7 mouse cellular contexts compared by ENCODE assay signal in genomic region chr3:89058783-89059182, GRCm38 (mm10). TPM values are rescaled to one million over a fixed set of nuclear protein-coding genes. Genes with fewer than 3 reads are reported as not detected.
A peak's percentile ranks its signal among the peaks of the same experiment; 100 is the strongest.
DNase-seq lines count a peak whose midpoint lies in the region; ATAC-seq and TF ChIP-seq lines count a peak whose summit lies in the region.

No protein-coding gene starts in this region.

- peak; percentile 38 for DNase-seq in kidney, adult 2 months
- DNase-seq in CH12.LX (ENCODE audit: extremely low read depth): peak; percentile 52
- peak; percentile 36 for DNase-seq in MN1 (ENCODE audit: low spot score)
- peak; percentile 21 to 41 for DNase-seq in cerebellum, postnatal 36 days
- peak; percentile 15 for DNase-seq in lung, adult 2 months

- no peaks in the 10 kb centered on the region for H3K79me2 ChIP-seq in CH12.LX (replicated peaks; ENCODE audit: control insufficient read depth, extremely low read depth, insufficient read depth, poor library complexity, severe bottlenecking)

- H3K4me1 ChIP-seq in kidney, adult 2 months (ENCODE audit: control insufficient read depth, insufficient read depth, low read length): no peaks in the 10 kb centered on the region
- H3K4me1 ChIP-seq in kidney, embryonic 15.5 days: no peaks in the 10 kb centered on the region
- no peaks in the 10 kb centered on the region for H3K4me1 ChIP-seq in CH12.LX (ENCODE audit: control insufficient read depth in 1 of 2, insufficient read depth in 2 of 2)
- no peaks in the 10 kb centered on the region for H3K4me1 ChIP-seq in lung, adult 2 months (ENCODE audit: control insufficient read depth, insufficient read depth, low read length)

- H3K4me3 ChIP-seq in kidney, adult 2 months (ENCODE audit: insufficient read depth, low read depth, low read length): no peak overlapping the region
- H3K4me3 ChIP-seq in kidney, embryonic 15.5 days (replicated peaks): no peak overlapping the region
- H3K4me3 ChIP-seq in CH12.LX (replicated peaks in 1 of 3; ENCODE audit: low read depth in 2 of 3, low read length in 2 of 3, poor library complexity in 1 of 3): no peak overlapping the region
- H3K4me3 ChIP-seq in lung, adult 2 months (replicated peaks; ENCODE audit: extremely low read depth, low read depth, low read length): no peak overlapping the region

- no peak overlapping the region for H3K27ac ChIP-seq in kidney, adult 2 months (ENCODE audit: insufficient read depth, low read depth, low read length)
- no peak overlapping the region for H3K27ac ChIP-seq in kidney, embryonic 15.5 days
- no peak overlapping the region for H3K27ac ChIP-seq in CH12.LX (ENCODE audit: insufficient read depth, low read depth)

- TF ChIP-seq POLR2A in kidney, adult 2 months (IDR thresholded peaks at IDR 0.05; ENCODE audit: low read depth, low read length): no peak
- no peak for TF ChIP-seq POLR2A in CH12.LX (IDR thresholded peaks at IDR 0.05; ENCODE audit: low read depth, low read length)
- TF ChIP-seq POLR2A in lung, adult 2 months (IDR thresholded peaks at IDR 0.05; ENCODE audit: borderline replicate concordance, extremely low read depth, low read depth, low read length): no peak

- in situ Hi-C loops in CH12.LX (cut with MboI; ENCODE audit: low pct_ligation_motif_present, low pct_unique_long_range_greater_than_20kb, low sequenced_read_pairs): no loop called here

- no peak overlapping the region for H3K9ac ChIP-seq in kidney, embryonic 15.5 days
- H3K9ac ChIP-seq in CH12.LX (ENCODE audit: insufficient read depth, low read depth): no peak overlapping the region

- H3K36me3 ChIP-seq in kidney, adult 2 months (ENCODE audit: control insufficient read depth, insufficient read depth, low read length): peaks cover 2% of the 10 kb centered on the region
- H3K36me3 ChIP-seq in kidney, embryonic 15.5 days: peaks cover 99% of the 10 kb centered on the region
- H3K36me3 ChIP-seq in CH12.LX (replicated peaks in 1 of 2; ENCODE audit: control insufficient read depth in 1 of 2, insufficient read depth in 1 of 2, low read length in 1 of 2): peaks cover 48 to 89% of the 10 kb centered on the region in 2 experiments

- H3K4me2 ChIP-seq in kidney, embryonic 15.5 days: no peak overlapping the region
- no peak overlapping the region for H3K4me2 ChIP-seq in CH12.LX (ENCODE audit: insufficient read depth, low read depth, poor library complexity, severe bottlenecking)

- H3K27me3 ChIP-seq in kidney, adult 2 months (replicated peaks; ENCODE audit: control insufficient read depth, insufficient read depth, low read length): no peaks in the 10 kb centered on the region
- no peaks in the 10 kb centered on the region for H3K27me3 ChIP-seq in kidney, embryonic 15.5 days
- no peaks in the 10 kb centered on the region for H3K27me3 ChIP-seq in CH12.LX (replicated peaks)

- TF ChIP-seq RAD21 in CH12.LX (IDR thresholded peaks at IDR 0.05; ENCODE audit: low read depth, low read length): peak; percentile 66

- dilution Hi-C loops in CH12.LX (cut with MboI; ENCODE audit: extremely low pct_ligation_motif_present, extremely low pct_unique_long_range_greater_than_20kb, low sequenced_read_pairs): no loop called here

- 87% methylated on average over 3 of the region's 3 CpGs for WGBS in kidney, adult 2 months
- WGBS in kidney, embryonic 15.5 days: 86% methylated on average over 3 of the region's 3 CpGs
- WGBS in lung, adult 2 months: 85% methylated on average over 3 of the region's 3 CpGs

- TF ChIP-seq CTCF in kidney, adult 2 months (conservative IDR thresholded peaks at IDR 0.05; ENCODE audit: insufficient read depth, insufficient read length, low read depth, low read length): peak; percentile 62
- peak; percentile 53 to 74 for TF ChIP-seq CTCF in CH12.LX (conservative IDR thresholded peaks at IDR 0.05 in 1 of 2, IDR thresholded peaks at IDR 0.05 in 1 of 2; ENCODE audit: low read depth in 2 of 2, low read length in 2 of 2)
- peak; percentile 65 for TF ChIP-seq CTCF in lung, adult 2 months (IDR thresholded peaks at IDR 0.05; ENCODE audit: insufficient read depth, low read length)

- ATAC-seq in kidney, embryonic 15.5 days (replicated peaks; ENCODE audit: low FRiP score): no peak
- ATAC-seq in megakaryocyte, adult 5-6 weeks (ENCODE audit: poor library complexity, severe bottlenecking): no peak

- TF ChIP-seq EP300 in CH12.LX (IDR thresholded peaks at IDR 0.05; ENCODE audit: low read length): no peak

- no peaks in the 10 kb centered on the region for H3K9me3 ChIP-seq in kidney, embryonic 15.5 days (replicated peaks)
- H3K9me3 ChIP-seq in CH12.LX (replicated peaks; ENCODE audit: low read length): no peaks in the 10 kb centered on the region

TF ChIP-seq in CH12.LX, 34 proteins besides CTCF, POLR2A, EP300 and RAD21:
- no peak for TF ChIP-seq RCOR1 (conservative IDR thresholded peaks at IDR 0.05; ENCODE audit: low read depth, low read length)
- no peak for TF ChIP-seq IRF4 (IDR thresholded peaks at IDR 0.05; ENCODE audit: low read depth, low read length)
- TF ChIP-seq SMC3 (IDR thresholded peaks at IDR 0.05; ENCODE audit: low read depth, low read length): peak; percentile 34
- TF ChIP-seq MAZ (IDR thresholded peaks at IDR 0.05; ENCODE audit: low read depth, low read length): no peak

RNA-seq across cellular contexts. Expression of gene Rusc1, which starts 34.3 kb away (rescaled TPM):
- 33.6 and 34.5 TPM in 2 replicates for polyA plus RNA-seq in kidney, adult 2 months (2012; rRNA removed)
- polyA plus RNA-seq in kidney, embryonic 15.5 days (2015; fragmentation: Nextera tagmentation; extraction: Ambion mirVana): 19.3 and 19.7 TPM in 2 replicates
- total RNA-seq in CH12.LX (2012; rRNA removed) (25.1 and 30.1 TPM in 2 replicates), CH12.LX (2014; rRNA removed) (17.7 and 19.7 TPM in 2 replicates)
- polyA plus RNA-seq in CH12.LX (2012; ENCODE audit: insufficient read length, low read depth): 16.7 and 19.4 TPM in 2 replicates
- 56.3 and 61.3 TPM in 2 replicates for polyA plus RNA-seq in lung, adult 2 months (2012; rRNA removed)
- 11.6 and 13.7 TPM in 2 replicates for total RNA-seq in megakaryocyte, adult 5-6 weeks (2015)
- total RNA-seq in megakaryocyte, adult 5-6 weeks (2017): 11.3 and 11.8 TPM in 2 replicates

RNA-seq across cellular contexts. Expression of gene Gm43738, which starts 42.1 kb away (rescaled TPM):
- not detected in 2 replicates for polyA plus RNA-seq in kidney, adult 2 months (2012; rRNA removed)
- polyA plus RNA-seq in kidney, embryonic 15.5 days (2015; fragmentation: Nextera tagmentation; extraction: Ambion mirVana): not detected in 2 replicates
- total RNA-seq in CH12.LX (2012; rRNA removed) (0.13 TPM in 1 of 2 replicates, not detected in the other), CH12.LX (2014; rRNA removed) (not detected in 2 replicates)
- not detected in 2 replicates for polyA plus RNA-seq in CH12.LX (2012; ENCODE audit: insufficient read length, low read depth)
- polyA plus RNA-seq in lung, adult 2 months (2012; rRNA removed): not detected in 2 replicates
- not detected in 2 replicates for total RNA-seq in megakaryocyte, adult 5-6 weeks (2015)
- total RNA-seq in megakaryocyte, adult 5-6 weeks (2017): not detected in 2 replicates

RNA-seq across cellular contexts. Expression of gene Fdps, which starts 43.0 kb away (rescaled TPM):
- polyA plus RNA-seq in kidney, adult 2 months (2012; rRNA removed): 40.3 and 54.9 TPM in 2 replicates
- 188 and 215 TPM in 2 replicates for polyA plus RNA-seq in kidney, embryonic 15.5 days (2015; fragmentation: Nextera tagmentation; extraction: Ambion mirVana)
- total RNA-seq in CH12.LX (2012; rRNA removed) (243 and 244 TPM in 2 replicates), CH12.LX (2014; rRNA removed) (490 and 572 TPM in 2 replicates)
- 177 and 200 TPM in 2 replicates for polyA plus RNA-seq in CH12.LX (2012; ENCODE audit: insufficient read length, low read depth)
- polyA plus RNA-seq in lung, adult 2 months (2012; rRNA removed): 81.2 and 128 TPM in 2 replicates
- 57.3 and 64.0 TPM in 2 replicates for total RNA-seq in megakaryocyte, adult 5-6 weeks (2015)
- total RNA-seq in megakaryocyte, adult 5-6 weeks (2017): 132 and 150 TPM in 2 replicates
